Mouse (Mus musculus) kidney, adult 2 months (tissue): Measurements from ENCODE around the gene Gna12. TPM values are rescaled to one million over a fixed set of nuclear protein-coding genes. Genes with fewer than 3 reads are reported as not detected.

Source experiments
- DNase-seq: peaks from one replicate; pipeline ENCODE4 v3.0.0; 2021
- H3K27ac ChIP-seq: fragments of 200-500 bp; 2 replicates; pipeline ENCODE4 v1.5.1; 2012; ENCODE audit warnings: low read depth, low read length, control low read depth, inconsistent platforms; ENCODE audit not compliant: insufficient read depth
- H3K27me3 ChIP-seq: fragments of 200-500 bp; replicated peaks from 2 replicates; pipeline ENCODE4 v1.6.1; 2012; ENCODE audit warnings: mild to moderate bottlenecking, moderate library complexity, low read length, inconsistent platforms; ENCODE audit not compliant: control insufficient read depth, insufficient read depth
- H3K36me3 ChIP-seq: fragments of 200-500 bp; 2 replicates; pipeline ENCODE4 v1.6.1; 2012; ENCODE audit warnings: mild to moderate bottlenecking, moderate library complexity, low read length, inconsistent platforms; ENCODE audit not compliant: control insufficient read depth, insufficient read depth
- H3K4me1 ChIP-seq: fragments of 200-500 bp; 2 replicates; pipeline ENCODE4 v1.6.1; 2011; ENCODE audit warnings: low read length; ENCODE audit not compliant: control insufficient read depth, insufficient read depth
- H3K4me3 ChIP-seq: fragments of 200-500 bp; 2 replicates; pipeline ENCODE4 v1.5.1; 2011; ENCODE audit warnings: mild to moderate bottlenecking, low read depth, low read length, control low read depth; ENCODE audit not compliant: insufficient read depth
- CTCF ChIP-seq: fragments of 200-500 bp; conservative IDR thresholded peaks from 2 replicates; pipeline ENCODE4 v1.5.1; 2011; ENCODE audit warnings: low read depth, mild to moderate bottlenecking, control low read depth, low read length, moderate library complexity, mixed read lengths; ENCODE audit not compliant: insufficient read depth, insufficient read length
- POLR2A ChIP-seq: fragments of 200-500 bp; IDR thresholded peaks from one replicate; pipeline ENCODE4 v1.6.1; 2011; ENCODE audit warnings: low read depth, low read length, control low read depth
- WGBS: fragments of 180-500 bp; shearing (Covaris S2); methylation state at CpG from one replicate; pipeline ENCODE4 v1.1.7; 2018; 5-methylcytosine and 5-hydroxymethylcytosine counted together
- polyA plus RNA-seq: library from polyadenylated mRNA; depleted of rRNA; stranded (reverse); fragments of >200 nt; gene quantifications from 2 replicates; pipeline ENCODE4 v1.2.3, GENCODE M21; 2012

Gna12 gene
- polyA plus RNA-seq, 1 experiment = 122 TPM

GRCm38 (mm10) chr5:140811390-140811789 is 18.8 kb downstream of the Gna12 start:
- Histone ChIP-seq H3K4me3 (no peak overlapping the region), H3K36me3 (no peaks in the 10 kb centered on the region), H3K4me1 (peaks cover 48% of the 10 kb centered on the region), H3K27me3 (no peaks in the 10 kb centered on the region), H3K27ac (peak overlapping the region; percentile 90)
- TF ChIP-seq POLR2A (no peak), CTCF (no peak)
- DNase-seq = no peak
- 64% methylated on average over 2 of the region's 2 CpGs for WGBS

GRCm38 (mm10) chr5:140806939-140807338 is 23.3 kb downstream of the Gna12 start:
- no peaks in the 10 kb centered on the region for H3K36me3 ChIP-seq
- H3K4me3 ChIP-seq = no peak overlapping the region
- TF ChIP-seq CTCF = no peak
- TF ChIP-seq POLR2A = no peak
- no peak overlapping the region for H3K27ac ChIP-seq
- peaks cover 21% of the 10 kb centered on the region for H3K4me1 ChIP-seq
- DNase-seq = no peak
- no peaks in the 10 kb centered on the region for H3K27me3 ChIP-seq
- WGBS = 46% methylated on average over 2 of the region's 2 CpGs

- WGBS = 66% methylated on average over 2 of the region's 2 CpGs
- H3K27ac ChIP-seq = no peak overlapping the region
- no peak overlapping the region for H3K4me3 ChIP-seq
- H3K4me1 ChIP-seq = peaks cover 17% of the 10 kb centered on the region
- DNase-seq = no peak
- TF ChIP-seq CTCF (no peak), POLR2A (no peak)
- H3K27me3 ChIP-seq = no peaks in the 10 kb centered on the region
- H3K36me3 ChIP-seq = no peaks in the 10 kb centered on the region
These were observed 24.0 kb downstream of the Gna12 start for GRCm38 (mm10) chr5:140806252-140806651.

- Histone ChIP-seq H3K4me3 (no peak overlapping the region), H3K36me3 (no peaks in the 10 kb centered on the region), H3K4me1 (peaks cover 20% of the 10 kb centered on the region), H3K27ac (no peak overlapping the region), H3K27me3 (no peaks in the 10 kb centered on the region)
- no peak for DNase-seq
- 81% methylated on average over 5 of the region's 5 CpGs for WGBS
- TF ChIP-seq CTCF (no peak), POLR2A (no peak)
These were observed 28.4 kb downstream of the Gna12 start for GRCm38 (mm10) chr5:140801782-140802181.

GRCm38 (mm10) chr5:140800288-140800923 is 29.8 kb downstream of the Gna12 start:
- Histone ChIP-seq H3K4me1 (peaks cover 20% of the 10 kb centered on the region), H3K4me3 (no peak overlapping the region), H3K27ac (peak overlapping the region; percentile 1; the same call in 1 of the 2 replicates), H3K27me3 (no peaks in the 10 kb centered on the region), H3K36me3 (no peaks in the 10 kb centered on the region)
- DNase-seq = peak; percentile 63
- 41% methylated on average over 6 of the region's 6 CpGs for WGBS
- no peak for TF ChIP-seq POLR2A
- 0 out of 2 replicates have a peak, but pooled peaks have one; percentile 5 for TF ChIP-seq CTCF

GRCm38 (mm10) chr5:140799190-140799589 is 31.0 kb downstream of the Gna12 start:
- TF ChIP-seq POLR2A = no peak
- TF ChIP-seq CTCF = no peak
- DNase-seq = no peak
- H3K36me3 ChIP-seq = no peaks in the 10 kb centered on the region
- H3K27ac ChIP-seq = no peak overlapping the region
- 51% methylated on average over 2 of the region's 2 CpGs for WGBS
- H3K4me3 ChIP-seq = no peak overlapping the region
- H3K4me1 ChIP-seq = peaks cover 26% of the 10 kb centered on the region
- H3K27me3 ChIP-seq = no peaks in the 10 kb centered on the region

GRCm38 (mm10) chr5:140798775-140799174 is 31.5 kb downstream of the Gna12 start:
- no peaks in the 10 kb centered on the region for H3K36me3 ChIP-seq
- WGBS = 56% methylated on average over 5 of the region's 5 CpGs
- no peak for DNase-seq
- H3K27me3 ChIP-seq = no peaks in the 10 kb centered on the region
- H3K4me3 ChIP-seq = no peak overlapping the region
- H3K4me1 ChIP-seq = peaks cover 26% of the 10 kb centered on the region
- no peak for TF ChIP-seq POLR2A
- TF ChIP-seq CTCF = no peak
- H3K27ac ChIP-seq = no peak overlapping the region

- H3K27me3 ChIP-seq = no peaks in the 10 kb centered on the region
- DNase-seq = peak; percentile 50
- no peak overlapping the region for H3K4me3 ChIP-seq
- peaks cover 27% of the 10 kb centered on the region for H3K4me1 ChIP-seq
- H3K27ac ChIP-seq = no peak overlapping the region
- TF ChIP-seq POLR2A = no peak
- no peak for TF ChIP-seq CTCF
- 61% methylated on average over 7 of the region's 7 CpGs for WGBS
- H3K36me3 ChIP-seq = no peaks in the 10 kb centered on the region
These were observed 32.1 kb downstream of the Gna12 start for GRCm38 (mm10) chr5:140798158-140798557.
